Mouse (Mus musculus) CH12.LX (cell line): Measurements from ENCODE around the gene Foxc2. TPM values are rescaled to one million over a fixed set of nuclear protein-coding genes. Genes with fewer than 3 reads are reported as not detected.
A peak's percentile ranks its signal among the peaks of the same experiment; 100 is the strongest.

ENCODE experiments used
- DNase-seq: peaks from one replicate; pipeline ENCODE4 v3.0.0-alpha.2; 2013; ENCODE audit errors: extremely low read depth
- H3K27ac ChIP-seq: 2 replicates; pipeline ENCODE4 v1.5.1; 2012; ENCODE audit warnings: low read depth, mild to moderate bottlenecking, control low read depth, moderate library complexity; ENCODE audit not compliant: insufficient read depth
- H3K27me3 ChIP-seq: replicated peaks from 2 replicates; pipeline ENCODE3; 2012; ENCODE audit warnings: inconsistent platforms
- H3K36me3 ChIP-seq, 2 experiments: replicated peaks in 1 of 2; 2 replicates each; pipeline versions ENCODE3 to v1.6.1; 2012; ENCODE audit warnings: inconsistent platforms in 1 of 2, low read length in 1 of 2, mild to moderate bottlenecking in 1 of 2, mixed read lengths in 1 of 2, moderate library complexity in 1 of 2; ENCODE audit not compliant: control insufficient read depth in 1 of 2, insufficient read depth in 1 of 2
- H3K4me1 ChIP-seq, 2 experiments: 2 replicates each; pipeline ENCODE4 v1.6.1; 2012; ENCODE audit warnings: inconsistent platforms in 1 of 2, moderate library complexity in 1 of 2; ENCODE audit not compliant: insufficient read depth in 2 of 2, control insufficient read depth in 1 of 2
- H3K4me2 ChIP-seq: 2 replicates; pipeline ENCODE4 v1.6.1; 2012; ENCODE audit warnings: low read depth, mild to moderate bottlenecking, control low read depth; ENCODE audit not compliant: poor library complexity, insufficient read depth, severe bottlenecking
- H3K4me3 ChIP-seq, 3 experiments: fragments of 150-350 bp in 1 of 3; sonication (generic) in 1 of 3; replicated peaks in 1 of 3; 2 replicates each; pipeline versions ENCODE3 to v1.5.1; 2011 to 2012; ENCODE audit warnings: low read depth in 2 of 3, low read length in 2 of 3, mild to moderate bottlenecking in 2 of 3, moderate library complexity in 2 of 3, control low read depth in 1 of 3, improper control_type of control experiment in 1 of 3, inconsistent platforms in 1 of 3, mixed read lengths in 1 of 3; ENCODE audit not compliant: poor library complexity in 1 of 3
- H3K79me2 ChIP-seq: replicated peaks from 2 replicates; pipeline ENCODE4 v1.6.1; 2012; ENCODE audit warnings: mild to moderate bottlenecking, moderate library complexity; ENCODE audit not compliant: control insufficient read depth, poor library complexity, insufficient read depth, severe bottlenecking; ENCODE audit errors: extremely low read depth
- H3K9ac ChIP-seq: 2 replicates; pipeline ENCODE4 v1.6.1; 2012; ENCODE audit warnings: low read depth, mild to moderate bottlenecking, control low read depth, moderate library complexity; ENCODE audit not compliant: insufficient read depth
- H3K9me3 ChIP-seq: replicated peaks from 2 replicates; pipeline ENCODE3; 2012; ENCODE audit warnings: low read length, inconsistent platforms, mixed read lengths
- CHD1 ChIP-seq: IDR thresholded peaks from 2 replicates; pipeline ENCODE4 v1.6.1; 2012; ENCODE audit warnings: low read depth, low read length, improper control_type of control experiment, inconsistent platforms
- CTCF ChIP-seq, 2 experiments: IDR thresholded peaks in 1 of 2; conservative IDR thresholded peaks in 1 of 2; 2 replicates each; pipeline ENCODE4 v1.5.1; 2011 to 2012; ENCODE audit warnings: low read depth in 2 of 2, low read length in 2 of 2, improper control_type of control experiment in 1 of 2, inconsistent platforms in 1 of 2, mild to moderate bottlenecking in 1 of 2, moderate library complexity in 1 of 2
- E2F4 ChIP-seq: IDR thresholded peaks from 2 replicates; pipeline ENCODE4 v1.6.1; 2011; ENCODE audit warnings: low read depth, low read length, improper control_type of control experiment; ENCODE audit not compliant: insufficient replicate concordance
- EP300 ChIP-seq: IDR thresholded peaks from 2 replicates; pipeline ENCODE4 v1.6.1; 2011; ENCODE audit warnings: low read length, improper control_type of control experiment
- HCFC1 ChIP-seq: IDR thresholded peaks from 2 replicates; pipeline ENCODE4 v1.6.1; 2012; ENCODE audit warnings: low read depth, mild to moderate bottlenecking, inconsistent platforms, low read length, improper control_type of control experiment
- IRF4 ChIP-seq: IDR thresholded peaks from 2 replicates; pipeline ENCODE4 v1.6.1; 2014; ENCODE audit warnings: low read depth, mild to moderate bottlenecking, inconsistent platforms, low read length, improper control_type of control experiment
- JUND ChIP-seq: conservative IDR thresholded peaks from 2 replicates; pipeline ENCODE4 v1.6.1; 2011; ENCODE audit warnings: low read depth, low read length, improper control_type of control experiment
- KAT2A ChIP-seq: IDR thresholded peaks from 2 replicates; pipeline ENCODE4 v1.6.1; 2012; ENCODE audit warnings: low read length, improper control_type of control experiment, inconsistent platforms; ENCODE audit not compliant: insufficient replicate concordance
- MAFK ChIP-seq: IDR thresholded peaks from 2 replicates; pipeline ENCODE4 v1.6.1; 2011; ENCODE audit warnings: low read length, improper control_type of control experiment; ENCODE audit not compliant: insufficient replicate concordance
- MAX ChIP-seq: IDR thresholded peaks from 2 replicates; pipeline ENCODE4 v1.6.1; 2011; ENCODE audit warnings: low read length, improper control_type of control experiment
- MEF2A ChIP-seq: IDR thresholded peaks from 2 replicates; pipeline ENCODE4 v1.6.1; 2014; ENCODE audit warnings: low read depth, mild to moderate bottlenecking, inconsistent platforms, low read length, improper control_type of control experiment, borderline replicate concordance
- MYC ChIP-seq: IDR thresholded peaks from 2 replicates; pipeline ENCODE4 v1.6.1; 2011; ENCODE audit warnings: low read depth, mild to moderate bottlenecking, improper control_type of control experiment, low read length
- NELFE ChIP-seq: IDR thresholded peaks from 2 replicates; pipeline ENCODE4 v1.6.1; 2011; ENCODE audit warnings: low read depth, low read length, improper control_type of control experiment
- NRF1 ChIP-seq: IDR thresholded peaks from 2 replicates; pipeline ENCODE4 v1.6.1; 2014; ENCODE audit warnings: low read depth, mild to moderate bottlenecking, inconsistent platforms, low read length, improper control_type of control experiment, moderate library complexity
- PAX5 ChIP-seq: IDR thresholded peaks from 2 replicates; pipeline ENCODE4 v1.6.1; 2012; ENCODE audit warnings: low read length, inconsistent platforms, mixed read lengths
- POLR2A ChIP-seq: IDR thresholded peaks from 2 replicates; pipeline ENCODE4 v1.6.1; 2011; ENCODE audit warnings: low read depth, mild to moderate bottlenecking, improper control_type of control experiment, low read length
- POLR2AphosphoS2 ChIP-seq: IDR thresholded peaks from 2 replicates; pipeline ENCODE4 v1.6.1; 2011; ENCODE audit warnings: low read depth, low read length, improper control_type of control experiment
- RAD21 ChIP-seq: IDR thresholded peaks from 2 replicates; pipeline ENCODE4 v1.6.1; 2011; ENCODE audit warnings: low read depth, mild to moderate bottlenecking, low read length, improper control_type of control experiment, moderate library complexity
- RCOR1 ChIP-seq: conservative IDR thresholded peaks from 2 replicates; pipeline ENCODE4 v1.6.1; 2012; ENCODE audit warnings: low read depth, mild to moderate bottlenecking, inconsistent platforms, low read length, improper control_type of control experiment
- SMC3 ChIP-seq: IDR thresholded peaks from 2 replicates; pipeline ENCODE4 v1.6.1; 2011; ENCODE audit warnings: low read depth, low read length, improper control_type of control experiment
- USF1 ChIP-seq: IDR thresholded peaks from 2 replicates; pipeline ENCODE4 v1.6.1; 2014; ENCODE audit warnings: low read depth, mild to moderate bottlenecking, inconsistent platforms, low read length, improper control_type of control experiment
- ZC3H11A ChIP-seq: IDR thresholded peaks from 2 replicates; pipeline ENCODE4 v1.6.1; 2012; ENCODE audit warnings: low read depth, mild to moderate bottlenecking, inconsistent platforms, low read length, improper control_type of control experiment
- ZKSCAN1 ChIP-seq: IDR thresholded peaks from 2 replicates; pipeline ENCODE4 v1.6.1; 2012; ENCODE audit warnings: low read depth, inconsistent platforms, low read length, improper control_type of control experiment, borderline replicate concordance
- ZMIZ1 ChIP-seq: IDR thresholded peaks from 2 replicates; pipeline ENCODE4 v1.6.1; 2012; ENCODE audit warnings: low read depth, mild to moderate bottlenecking, inconsistent platforms, low read length, improper control_type of control experiment
- ZNF384 ChIP-seq: IDR thresholded peaks from 2 replicates; pipeline ENCODE4 v1.6.1; 2012; ENCODE audit warnings: low read depth, low read length, improper control_type of control experiment, inconsistent platforms
- dilution Hi-C: fragments of 300-500 bp; cut with MboI; formaldehyde crosslinking; loops from 2 replicates; pipeline ENCODE4 v1.14.3; 2020; ENCODE audit warnings: low sequenced_read_pairs; ENCODE audit not compliant: extremely low pct_unique_long_range_greater_than_20kb, extremely low pct_ligation_motif_present
- in situ Hi-C: fragments of 300-500 bp; cut with MboI; formaldehyde crosslinking; loops from 3 replicates; pipeline ENCODE4 v1.14.3; 2019; ENCODE audit warnings: low sequenced_read_pairs, low pct_ligation_motif_present, low pct_unique_long_range_greater_than_20kb, mixed read lengths
- polyA plus RNA-seq: library from polyadenylated mRNA; unstranded; fragments of >175 nt; gene quantifications from 2 replicates; pipeline ENCODE4 v1.2.1, GENCODE M21; 2012; ENCODE audit warnings: low read depth; ENCODE audit not compliant: insufficient read length
- total RNA-seq, 2 experiments: library from RNA; depleted of rRNA; stranded (reverse); fragments of 300-350 nt in 1 of 2; fragments of >200 nt in 1 of 2; gene quantifications; 2 replicates each; pipeline ENCODE4 v1.2.3; 2012 to 2014

The Foxc2 gene
- total and polyA plus RNA-seq, 3 experiments: not detected

- TF ChIP-seq USF1 (no peak), EP300 (no peak), MAX (no peak), ZC3H11A (peak; percentile 92), NRF1 (peak; percentile 41; the same call in 1 of the 2 replicates), ZKSCAN1 (no peak), ZNF384 (no peak), RAD21 (peak; percentile 98), RCOR1 (no peak), JUND (no peak), IRF4 (peak; percentile 64), HCFC1 (no peak), E2F4 (no peak), MEF2A (no peak), POLR2AphosphoS2 (no peak), KAT2A (no peak), SMC3 (peak; percentile 98), MAFK (no peak), CTCF (conservative IDR thresholded peaks at IDR 0.05 in 1 of 2, IDR thresholded peaks at IDR 0.05 in 1 of 2; ENCODE audit: low read depth in 2 of 2, low read length in 2 of 2) (peak; percentile 82 to 99), NELFE (peak; percentile 68; the same call in 1 of the 2 replicates), ZMIZ1 (no peak), CHD1 (no peak), MYC (no peak)
Measured at GRCm38 (mm10) chr8:121113261-121113660, 2.7 kb upstream of the Foxc2 start (continued).

- no peak overlapping the region for H3K9ac ChIP-seq
- no peak for TF ChIP-seq POLR2A
- no peak for TF ChIP-seq PAX5
- TF ChIP-seq EP300: no peak
- H3K9me3 ChIP-seq: peaks cover 28% of the 10 kb centered on the region
- H3K27me3 ChIP-seq: peaks cover 19% of the 10 kb centered on the region
- H3K27ac ChIP-seq: no peak overlapping the region
- H3K4me3 ChIP-seq: no peak overlapping the region
- dilution Hi-C loops: no loop called here
- H3K79me2 ChIP-seq: no peaks in the 10 kb centered on the region
- H3K36me3 ChIP-seq: no peaks in the 10 kb centered on the region
- DNase-seq: no peak
- peaks cover 0 to 12% of the 10 kb centered on the region in 2 experiments; a peak in 2 of 4 replicates for H3K4me1 ChIP-seq
- in situ Hi-C loops: loop anchor here (5.0 kb wide), 1 partner anchor 97 kb away; no protein-coding TSS in a partner anchor
- H3K4me2 ChIP-seq: no peak overlapping the region
Measured at GRCm38 (mm10) chr8:121115136-121115535, 835 bp upstream of the Foxc2 start.
